Mouse (Mus musculus): ENCODE data around the gene Mettl11b.
"Not testable (repeated sequence)": the region's sequence is repeated elsewhere in the genome, so short reads cannot be mapped to it uniquely, and the experiment has no call there.

The Mettl11b gene

DNA sequence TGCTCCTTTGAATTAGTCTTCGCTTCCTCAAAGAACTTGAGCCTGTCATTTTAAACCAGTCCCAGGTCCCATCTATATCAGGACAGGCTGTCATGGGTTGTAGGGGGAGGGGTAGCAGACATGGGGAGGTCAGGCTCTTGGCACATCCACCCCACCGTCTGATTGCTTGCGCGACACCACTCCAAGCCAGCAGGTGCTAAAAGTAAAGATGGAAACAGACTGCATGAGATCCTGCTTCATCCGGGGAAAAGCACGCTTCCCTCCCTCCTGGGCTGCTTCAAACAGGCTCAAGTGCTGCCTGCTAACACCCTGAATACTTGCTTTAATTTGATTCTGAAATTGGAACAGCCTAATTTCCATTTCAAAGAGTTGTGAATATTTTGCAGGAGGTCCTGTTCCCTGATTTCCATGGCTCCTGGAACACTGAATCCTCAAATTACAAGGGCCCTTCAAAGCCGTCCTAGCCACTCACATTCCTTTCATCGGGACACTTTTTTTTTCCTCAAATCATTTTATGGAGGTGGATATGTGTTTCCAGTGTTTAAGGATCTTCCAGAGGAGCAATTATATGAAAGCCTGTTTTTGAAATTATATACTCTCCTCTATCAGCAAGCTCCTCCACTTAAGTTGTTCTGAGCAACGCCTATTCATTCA is at the start of gene Mettl11b:
TSS of gene Mettl11b (minus strand) at position 127 of the 654 bp plus-strand sequence.
- DNase-seq (ENCODE audit: low spot score) = no peak

DNA sequence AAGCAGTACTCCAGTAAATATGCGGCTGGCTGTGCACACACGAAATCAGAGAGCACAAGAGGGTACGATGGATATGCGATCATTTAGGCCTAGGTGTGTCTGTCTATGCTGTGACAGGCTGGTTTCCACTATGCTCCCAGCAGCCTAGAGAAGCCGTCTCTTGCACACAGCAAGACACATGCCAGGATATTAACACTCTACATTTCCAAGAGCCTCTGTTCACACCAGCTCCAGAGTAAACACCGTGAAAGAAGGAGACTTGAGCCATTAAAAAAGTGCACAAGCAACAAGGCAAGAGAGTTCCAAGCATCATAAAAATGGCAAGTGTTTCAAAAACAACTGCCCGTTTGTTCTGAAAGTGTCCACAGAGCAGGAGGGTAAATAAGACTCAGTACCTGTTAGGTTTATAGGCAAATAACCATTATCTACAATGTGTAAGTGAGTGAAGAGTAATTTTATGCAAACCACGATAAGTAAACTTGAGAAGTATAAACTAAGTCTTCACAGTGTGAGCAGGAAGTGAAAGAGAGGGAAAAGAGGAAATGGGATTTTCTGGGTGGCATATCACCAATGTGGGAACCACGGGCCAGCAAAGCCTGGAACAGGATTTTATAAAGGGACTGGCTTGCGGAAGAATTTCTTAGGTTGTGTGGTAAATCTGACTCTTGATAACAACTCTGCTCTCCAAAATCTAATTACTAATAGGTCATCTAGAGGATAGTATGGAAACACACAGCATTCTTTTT is 32.6 kb upstream of the Mettl11b start:
- no peak for DNase-seq (ENCODE audit: low spot score)

DNA sequence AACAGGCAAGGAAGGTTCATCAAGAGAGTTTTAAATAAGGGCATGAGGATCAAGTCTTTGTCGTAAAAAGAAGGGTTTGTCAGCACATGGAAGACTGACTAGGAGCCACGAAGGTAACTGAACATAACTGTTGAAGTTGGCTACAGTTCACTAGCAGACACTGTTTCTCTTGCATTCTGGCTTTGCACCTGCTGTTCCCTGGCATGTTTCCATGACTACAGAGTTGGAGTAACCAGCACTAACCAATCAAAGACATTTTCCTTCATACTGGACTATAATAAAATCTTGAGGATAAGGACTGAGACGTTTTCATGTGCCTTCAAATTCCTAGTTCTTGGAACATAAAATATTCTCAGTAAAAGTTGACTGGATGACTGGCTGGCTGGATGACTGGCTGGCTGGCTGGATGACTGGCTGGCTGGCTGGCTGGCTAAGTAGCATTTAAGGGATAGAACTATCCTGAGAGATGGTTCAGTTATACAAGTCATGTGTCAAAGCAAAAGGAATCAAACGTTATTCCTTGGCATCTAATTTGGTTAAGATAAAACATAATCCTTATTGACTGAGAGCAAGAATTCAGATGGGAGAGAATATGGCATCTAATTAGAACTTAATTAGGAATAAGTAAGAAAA is 26.4 kb upstream of the Mettl11b start:
- no peak for DNase-seq (ENCODE audit: low spot score)

DNA sequence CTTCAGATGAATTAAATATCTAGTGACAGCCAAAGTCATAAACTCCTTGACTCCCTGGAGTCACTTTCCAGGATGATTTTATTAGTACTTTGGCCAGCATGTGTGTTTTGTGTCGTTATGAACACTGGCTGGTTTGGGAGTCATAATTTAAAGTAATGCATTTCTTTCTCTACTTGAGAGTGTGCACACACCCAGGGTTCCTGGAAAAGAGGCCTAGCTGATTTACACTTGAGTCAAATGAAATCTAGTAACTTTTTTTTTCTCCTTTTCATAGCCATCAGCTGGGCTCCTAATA is 12.2 kb upstream of the Mettl11b start:
- DNase-seq (ENCODE audit: low spot score) = no peak

DNA sequence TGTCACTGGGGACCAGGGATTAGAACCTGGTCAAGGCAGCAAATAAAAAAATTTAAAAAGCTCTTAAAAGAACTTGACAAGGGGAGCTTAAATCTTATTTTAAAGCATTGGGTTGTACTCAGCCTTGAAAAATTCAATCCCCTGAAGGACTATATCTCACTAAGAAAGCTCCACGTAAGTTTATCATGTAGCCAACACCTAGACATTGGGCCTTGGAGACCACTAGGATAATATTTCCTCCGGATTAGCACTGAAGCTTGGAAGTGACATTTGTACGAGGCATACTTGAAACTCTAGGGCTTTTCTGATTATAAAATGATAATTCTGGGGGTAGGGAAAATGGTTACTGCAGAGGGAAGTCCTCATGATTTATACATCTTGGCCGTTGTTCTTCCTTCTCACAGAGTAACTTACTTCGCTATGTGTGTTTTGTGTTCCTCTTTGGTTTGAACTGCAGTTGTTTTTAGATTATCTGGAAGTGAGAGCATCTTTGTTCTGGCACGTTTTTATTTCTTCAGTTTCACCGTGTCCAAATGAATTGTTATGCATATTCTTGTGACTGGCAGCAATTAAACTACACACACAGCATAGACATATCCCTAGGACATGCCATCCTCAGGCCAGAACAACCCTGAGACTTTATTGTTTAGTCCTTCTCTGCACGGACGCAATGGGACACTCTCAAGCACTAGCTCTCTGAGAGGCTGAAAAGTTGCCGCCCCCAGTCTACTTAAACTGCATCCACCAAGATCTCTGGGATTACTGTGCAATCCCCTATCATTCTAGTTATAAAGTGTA is 11.6 kb upstream of the Mettl11b start:
- DNase-seq (ENCODE audit: low spot score) = no peak

- DNase-seq (ENCODE audit: low spot score) = not testable (repeated sequence)
Observed at GRCm38 (mm10) chr1:163731166-163731565, 6.1 kb upstream of the Mettl11b start.

GRCm38 (mm10) chr1:163723913-163724312 is 1.1 kb downstream of the Mettl11b start:
- DNase-seq (ENCODE audit: low spot score) = no peak

- no peak for DNase-seq (ENCODE audit: low spot score)
Observed at GRCm38 (mm10) chr1:163708618-163709017, 16.4 kb downstream of the Mettl11b start.

- no peak for DNase-seq (ENCODE audit: low spot score)
Observed at GRCm38 (mm10) chr1:163700571-163700970, 24.5 kb downstream of the Mettl11b start.

GRCm38 (mm10) chr1:163699702-163700101 is 25.3 kb downstream of the Mettl11b start:
- no peak for DNase-seq (ENCODE audit: low spot score)

- DNase-seq (ENCODE audit: low spot score) = no peak
Observed at GRCm38 (mm10) chr1:163691860-163692259, 33.2 kb downstream of the Mettl11b start.

- no peak for DNase-seq (ENCODE audit: low spot score)
Observed at GRCm38 (mm10) chr1:163682935-163683430, 42.0 kb downstream of the Mettl11b start.

DNA sequence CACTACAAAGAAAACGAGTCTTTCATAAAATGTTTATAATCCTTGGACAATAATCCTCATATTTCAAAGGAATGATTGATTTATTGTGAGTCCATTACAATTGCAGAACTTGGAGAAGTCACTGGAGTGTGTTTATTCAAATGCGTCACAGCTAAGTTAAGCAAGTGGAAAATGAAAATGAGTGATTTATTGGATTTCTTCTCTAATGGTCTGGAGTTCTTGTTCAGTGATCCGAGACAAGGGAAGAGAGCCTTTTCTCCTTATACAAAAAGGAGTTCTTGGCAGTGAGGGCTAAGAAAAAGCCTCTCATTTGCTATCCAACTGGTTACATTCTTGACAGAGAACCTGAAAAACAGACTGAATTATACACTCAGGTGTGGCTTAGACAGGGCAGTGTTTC is 42.9 kb downstream of the Mettl11b start:
- no peak for DNase-seq (ENCODE audit: low spot score)

DNA sequence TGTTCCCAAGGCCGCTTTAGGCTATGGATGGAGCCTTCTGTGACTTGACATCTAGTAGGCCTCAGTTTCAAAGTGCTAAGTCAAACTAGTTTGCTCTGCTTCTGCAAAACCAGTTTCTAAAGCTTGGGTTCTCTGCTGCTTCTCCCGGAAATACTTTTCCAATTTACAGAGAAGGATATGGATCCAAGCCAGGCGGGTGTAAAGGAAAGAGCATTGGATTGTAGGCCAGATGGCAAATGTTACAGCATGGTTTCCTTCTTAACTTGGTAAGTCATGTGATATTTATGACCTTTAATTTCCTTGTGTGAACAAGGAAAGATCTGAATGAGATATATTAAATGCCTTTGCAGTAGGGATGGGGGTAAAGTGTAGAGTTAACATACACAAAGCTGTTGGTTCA is 52.2 kb downstream of the Mettl11b start:
- DNase-seq (ENCODE audit: low spot score) = no peak

DNA sequence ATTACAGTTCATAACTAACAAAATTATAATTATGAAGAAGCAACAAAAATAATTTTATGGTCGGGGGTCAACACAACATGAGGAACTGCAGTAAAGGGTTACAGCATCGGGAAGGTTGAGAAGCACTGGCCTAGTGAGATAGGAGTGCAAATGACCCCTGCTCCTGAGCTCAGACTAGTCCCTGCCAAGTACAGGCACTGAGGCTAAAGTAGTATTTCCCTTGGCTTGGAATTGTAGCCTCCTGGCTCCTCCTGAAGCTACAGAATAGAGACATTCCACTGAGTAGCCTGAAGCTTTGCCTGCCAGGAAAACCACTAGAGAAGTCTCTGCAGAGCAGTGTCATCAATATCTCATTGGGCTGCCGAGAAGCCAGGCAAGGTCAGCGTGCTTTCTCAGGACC is 53.7 kb downstream of the Mettl11b start:
- no peak for DNase-seq (ENCODE audit: low spot score)

DNA sequence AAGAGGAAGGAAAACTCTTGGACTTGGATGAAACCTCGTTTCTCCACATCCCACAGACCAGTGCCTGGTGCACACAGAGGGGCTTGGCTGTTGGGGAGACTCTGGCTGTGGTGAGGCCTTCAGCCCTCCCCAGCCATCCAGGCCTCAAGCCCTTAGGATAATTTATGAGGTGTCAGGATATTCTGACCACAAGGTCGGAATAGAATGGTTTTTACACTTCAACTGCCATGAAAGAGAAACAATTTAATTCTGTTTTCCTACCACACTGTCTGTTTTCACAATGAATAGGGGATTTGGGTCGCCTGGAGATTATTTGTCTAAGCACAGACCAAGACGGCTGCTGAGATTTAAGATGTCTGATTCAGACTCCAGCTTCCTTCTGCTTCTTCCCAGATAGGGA is 54.3 kb downstream of the Mettl11b start:
- no peak for DNase-seq (ENCODE audit: low spot score)

DNA sequence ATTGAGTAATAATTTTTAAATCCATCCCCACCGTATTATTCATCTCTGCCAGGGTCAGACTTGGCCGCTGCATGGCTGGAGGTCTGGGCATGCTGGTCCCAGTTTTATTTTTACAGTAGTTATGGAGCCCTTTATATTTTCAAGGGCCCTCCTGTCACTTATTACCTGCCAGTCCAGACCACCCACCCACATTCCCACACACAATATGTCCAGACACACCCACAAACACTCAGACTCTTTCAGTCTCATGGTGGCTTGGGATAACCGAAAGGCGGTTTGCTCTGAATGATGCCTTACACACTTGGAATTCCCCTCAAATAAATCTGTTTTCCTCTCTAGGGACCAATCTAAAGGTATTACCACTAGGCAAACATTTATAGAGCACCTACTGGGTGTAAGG is 55.1 kb downstream of the Mettl11b start:
- no peak for DNase-seq (ENCODE audit: low spot score)

DNA sequence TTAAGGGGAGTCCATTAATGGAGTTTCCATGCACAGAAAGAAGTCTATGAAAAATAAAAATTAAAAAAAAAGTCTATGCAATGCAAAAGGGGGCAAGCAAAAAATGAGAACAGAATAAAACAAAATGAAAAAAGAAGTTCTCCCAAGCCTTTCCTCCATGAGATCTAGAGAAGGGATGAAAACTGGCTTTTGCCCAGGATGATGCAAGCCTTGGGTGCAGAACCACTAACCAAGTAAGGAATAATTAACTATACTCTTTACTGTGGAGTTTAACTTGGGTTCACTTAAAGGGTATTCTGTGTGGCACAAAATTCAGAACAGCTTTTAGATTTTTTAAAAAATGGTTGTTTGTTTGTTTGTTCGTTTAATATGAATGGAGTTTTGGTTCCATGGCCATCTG is 62.6 kb downstream of the Mettl11b start:
- DNase-seq (ENCODE audit: low spot score) = no peak

GRCm38 (mm10) chr1:163658535-163658928 is 66.5 kb downstream of the Mettl11b start:
- DNase-seq (ENCODE audit: low spot score) = no peak

- no peak for DNase-seq (ENCODE audit: low spot score)
Observed at GRCm38 (mm10) chr1:163657766-163658534, 67.1 kb downstream of the Mettl11b start.

DNA sequence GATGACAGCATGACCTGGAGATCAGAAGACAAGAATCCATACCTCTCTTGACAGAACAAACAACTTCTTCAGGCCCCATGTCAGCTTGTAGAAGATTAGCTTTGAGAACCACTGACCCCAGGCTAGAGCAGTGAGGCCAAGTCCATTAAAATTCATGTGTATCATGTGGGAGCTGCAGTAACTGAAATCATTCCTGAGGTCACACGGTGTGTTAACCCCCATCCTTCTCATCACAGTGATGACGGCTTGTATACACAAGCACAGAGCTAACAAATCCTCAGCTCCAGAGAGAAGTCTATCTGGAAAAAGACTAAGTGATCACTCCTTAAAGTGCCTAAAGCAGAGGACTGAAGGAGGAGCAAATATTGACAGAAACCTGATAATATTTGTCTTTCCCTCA is 68.0 kb downstream of the Mettl11b start:
- DNase-seq (ENCODE audit: low spot score) = no peak

- DNase-seq (ENCODE audit: low spot score) = no peak
Observed at GRCm38 (mm10) chr1:163656432-163656831, 68.6 kb downstream of the Mettl11b start.

Measured in lung, postnatal 25 days (tissue).